Mouse (Mus musculus): Measurements from ENCODE around the gene Cr2. TPM values are rescaled to one million over a fixed set of nuclear protein-coding genes. Genes with fewer than 3 reads are reported as not detected.

Cr2 gene
- total and polyA plus RNA-seq, 3 experiments: 0.08 TPM; not detected in 2

Other genes with a start within 250 kb of the Cr2 start
- 0.10 TPM in 1 of 2 replicates, not detected in the other for gene Cd34, start 237.9 kb downstream of the Cr2 start, total RNA-seq (2012; rRNA removed)
- gene Cd34, start 237.9 kb downstream of the Cr2 start, polyA plus RNA-seq (2012; ENCODE audit: insufficient read depth in 1 of 2, insufficient read length in 2 of 2, low read depth in 1 of 2, low replicate concordance in 2 of 2, missing spikeins in 1 of 2): under 1 TPM in 1 of 2 experiments, not detected in 1; 0.14 TPM
- 0.50 and 0.65 TPM in 2 replicates for gene Cd46, start 84.5 kb downstream of the Cr2 start, total RNA-seq (2012; rRNA removed)
- gene Cd46, start 84.5 kb downstream of the Cr2 start, polyA plus RNA-seq (2012; ENCODE audit: insufficient read depth in 1 of 2, insufficient read length in 2 of 2, low read depth in 1 of 2, low replicate concordance in 2 of 2, missing spikeins in 1 of 2): 1 to 10 TPM in 1 of 2 experiments, not detected in 1; 1.3 TPM
- 106 and 116 TPM in 2 replicates for gene Cr1l, start 45.1 kb downstream of the Cr2 start, total RNA-seq (2012; rRNA removed)
- gene Cr1l, start 45.1 kb downstream of the Cr2 start, polyA plus RNA-seq (2012; ENCODE audit: insufficient read depth in 1 of 2, insufficient read length in 2 of 2, low read depth in 1 of 2, low replicate concordance in 2 of 2, missing spikeins in 1 of 2): 100 to 1,000 TPM in 1 of 2 experiments, not detected in 1; 103 TPM

Measured in MEL (cell line).